Mouse (Mus musculus) spleen, adult 2 months (tissue): ENCODE data around the gene 1700018G05Rik. TPM values are rescaled to one million over a fixed set of nuclear protein-coding genes. Genes with fewer than 3 reads are reported as not detected.
"Not testable (repeated sequence)": the region's sequence is repeated elsewhere in the genome, so short reads cannot be mapped to it uniquely, and the experiment has no call there.

Source experiments
- DNase-seq, 2 experiments: peaks; one replicate each; pipeline versions ENCODE4 v3.0.0 to v3.0.0-alpha.2; 2012 to 2021; ENCODE audit warnings: low spot score in 2 of 2, low read depth in 1 of 2
- H3K27ac ChIP-seq: fragments of 200-500 bp; 2 replicates; pipeline ENCODE4 v1.5.1; 2012; ENCODE audit warnings: low read length, inconsistent platforms; ENCODE audit not compliant: insufficient read depth
- H3K27me3 ChIP-seq: fragments of 200-500 bp; 2 replicates; pipeline ENCODE4 v1.6.1; 2012; ENCODE audit warnings: mild to moderate bottlenecking, moderate library complexity, low read length, inconsistent platforms; ENCODE audit not compliant: control insufficient read depth, insufficient read depth
- H3K36me3 ChIP-seq: fragments of 200-500 bp; 2 replicates; pipeline ENCODE4 v1.6.1; 2012; ENCODE audit warnings: mild to moderate bottlenecking, low read length, inconsistent platforms; ENCODE audit not compliant: control insufficient read depth, insufficient read depth
- H3K4me1 ChIP-seq: fragments of 200-500 bp; 2 replicates; pipeline ENCODE4 v1.6.1; 2011; ENCODE audit warnings: inconsistent platforms; ENCODE audit not compliant: control insufficient read depth, insufficient read depth, insufficient read length
- H3K4me3 ChIP-seq: fragments of 200-500 bp; 2 replicates; pipeline ENCODE4 v1.5.1; 2011; ENCODE audit warnings: mild to moderate bottlenecking, inconsistent platforms; ENCODE audit not compliant: insufficient read depth, insufficient read length; ENCODE audit errors: extremely low read depth
- CTCF ChIP-seq: fragments of 200-500 bp; IDR thresholded peaks from 2 replicates; pipeline ENCODE4 v1.5.1; 2011; ENCODE audit warnings: mild to moderate bottlenecking, inconsistent platforms; ENCODE audit not compliant: insufficient read depth, insufficient read length, insufficient replicate concordance; ENCODE audit errors: extremely low read depth
- POLR2A ChIP-seq: fragments of 200-500 bp; IDR thresholded peaks from 2 replicates; pipeline ENCODE4 v1.6.1; 2011; ENCODE audit warnings: low read depth, low read length, inconsistent platforms
- WGBS: fragments of 180-500 bp; shearing (Covaris S2); methylation state at CpG from one replicate; pipeline ENCODE4 v1.1.7; 2018; 5-methylcytosine and 5-hydroxymethylcytosine counted together
- polyA plus RNA-seq: library from polyadenylated mRNA; depleted of rRNA; stranded (reverse); fragments of >200 nt; gene quantifications from 2 replicates; pipeline ENCODE4 v1.2.3, GENCODE M21; 2012; rRNA removed

The 1700018G05Rik gene
- polyA plus RNA-seq, 1 experiment, result not detected

GRCm38 (mm10) chrX:102936743-102937142 lies 8.6 kb downstream of the 1700018G05Rik start:
- whole genome bisulfite sequencing, result 68% methylated on average over 5 of the region's 5 CpGs

DNA sequence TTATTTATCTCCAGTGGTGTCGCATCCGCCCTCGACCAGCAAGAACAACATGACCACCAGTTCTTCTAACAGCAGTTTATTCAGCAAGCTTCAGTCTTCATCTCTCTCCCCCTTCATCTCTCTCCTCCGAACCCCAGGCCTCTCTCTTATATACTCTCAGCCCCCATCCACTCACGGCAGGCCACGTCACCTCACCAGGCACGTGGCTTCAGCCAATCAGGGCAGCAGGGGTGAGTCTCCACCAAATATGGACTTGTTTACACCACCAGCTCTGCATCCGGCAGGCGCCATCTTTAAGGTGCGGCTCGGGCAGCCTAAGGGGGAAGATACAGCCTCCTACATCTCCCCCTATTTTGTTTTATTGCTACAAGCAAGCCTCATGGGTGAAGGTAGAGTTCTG lies 22.0 kb downstream of the 1700018G05Rik start:
- WGBS, result 87% methylated on average over 11 of the region's 11 CpGs

More at GRCm38 (mm10) chrX:102936743-102937142, 8.6 kb downstream of the 1700018G05Rik start:
- no peak for TF ChIP-seq CTCF
- no peak for TF ChIP-seq POLR2A
- no peak for DNase-seq
- no peak overlapping the region for H3K27ac ChIP-seq
- no peak overlapping the region for H3K4me3 ChIP-seq
- no peaks in the 10 kb centered on the region for H3K4me1 ChIP-seq
- no peaks in the 10 kb centered on the region for H3K27me3 ChIP-seq
- no peaks in the 10 kb centered on the region for H3K36me3 ChIP-seq

GRCm38 (mm10) chrX:102958917-102959316 lies 30.7 kb downstream of the 1700018G05Rik start:
- DNase-seq, result no peak
- Histone ChIP-seq H3K4me1 (no peaks in the 10 kb centered on the region), H3K27me3 (no peaks in the 10 kb centered on the region), H3K4me3 (no peak overlapping the region), H3K27ac (no peak overlapping the region), H3K36me3 (no peaks in the 10 kb centered on the region)
- TF ChIP-seq POLR2A (no peak), CTCF (no peak)
- 43% methylated on average over 4 of the region's 4 CpGs for WGBS

More for the DNA sequence above, 22.0 kb downstream of the 1700018G05Rik start:
- not testable (repeated sequence) for H3K36me3 ChIP-seq, H3K4me3 ChIP-seq, H3K4me1 ChIP-seq, DNase-seq, H3K27ac ChIP-seq, H3K27me3 ChIP-seq

DNA sequence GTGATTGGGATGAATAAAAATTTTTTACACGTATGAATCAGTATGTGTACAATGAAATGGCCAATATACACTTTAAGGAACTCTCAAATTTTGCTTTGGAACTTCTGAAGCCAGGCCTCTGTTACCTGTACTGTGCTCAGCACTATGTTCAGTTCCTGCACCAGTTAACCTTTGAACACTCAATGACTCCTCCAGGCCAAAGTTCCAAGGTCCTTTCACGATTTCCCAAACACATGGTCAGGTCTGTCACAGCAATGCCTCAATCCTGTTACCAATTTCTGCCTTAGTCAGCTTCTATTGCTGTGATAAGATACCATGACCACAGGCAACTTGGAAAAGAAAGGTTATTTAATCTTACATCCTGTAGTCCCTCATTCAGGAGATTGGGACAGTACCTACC lies 32.4 kb downstream of the 1700018G05Rik start:
- TF ChIP-seq POLR2A (no peak), CTCF (no peak)
- 63% methylated on average over 2 of the region's 2 CpGs for WGBS
- no peak for DNase-seq
- H3K36me3 ChIP-seq, result no peaks in the 10 kb centered on the region
- no peak overlapping the region for H3K4me3 ChIP-seq
- no peaks in the 10 kb centered on the region for H3K4me1 ChIP-seq
- H3K27ac ChIP-seq, result no peak overlapping the region
- no peaks in the 10 kb centered on the region for H3K27me3 ChIP-seq

Other genes with a start within 250 kb of the 1700018G05Rik start
- gene Gm3880, start 241.4 kb upstream of the 1700018G05Rik start, polyA plus RNA-seq, result not detected in 2 replicates
- not detected in 2 replicates for gene Gm9112, start 220.7 kb upstream of the 1700018G05Rik start, polyA plus RNA-seq
- gene Dmrtc1b, start 220.5 kb upstream of the 1700018G05Rik start, polyA plus RNA-seq, result not detected in 2 replicates
- not detected in 2 replicates for gene Dmrtc1c1, start 125.4 kb upstream of the 1700018G05Rik start, polyA plus RNA-seq
- gene Dmrtc1c2, start 73.8 kb upstream of the 1700018G05Rik start, polyA plus RNA-seq, result not detected in 2 replicates
- not detected in 2 replicates for gene 1700031F05Rik, start 60.4 kb upstream of the 1700018G05Rik start, polyA plus RNA-seq
- 0.07 TPM in 1 of 2 replicates, not detected in the other for gene Dmrtc1a, start 19.7 kb upstream of the 1700018G05Rik start, polyA plus RNA-seq
- not detected in 2 replicates for gene 1700011M02Rik, start 19.5 kb upstream of the 1700018G05Rik start, polyA plus RNA-seq